In genomic region chr8:114611075-114611474, GRCm38 (mm10) we compare ENCODE assay signal across 21 mouse cellular contexts.
A peak's percentile ranks its signal among the peaks of the same experiment; 100 is the strongest.
DNase-seq lines count a peak whose midpoint lies in the region; ATAC-seq and TF ChIP-seq lines count a peak whose summit lies in the region.
"Had no signal": no experiment of that assay in that cellular context is flagged by ENCODE, and none has a peak within 500 bp of the region (broad histone marks: within the 10 kb centered on the region; RNA-seq: fewer than 3 reads in every experiment).

No protein-coding gene starts in this region.

- no peak for TF ChIP-seq CTCF in intestine, postnatal 0 days (IDR thresholded peaks at IDR 0.05; ENCODE audit: low read depth)

- DNase-seq in liver, result peak; percentile 26
- no peak for DNase-seq in retina, embryonic 14.5 days (ENCODE audit: low spot score)
- DNase-seq: adrenal gland, postnatal 14 days; cerebellum, adult 2 months; cerebellum, postnatal 10 days; forebrain, postnatal 0 days; gastrocnemius, postnatal 14 days; heart, postnatal 10 days; heart, postnatal 4 days had no signal

- no peak overlapping the region for H3K27ac ChIP-seq in intestine, embryonic 15.5 days
- H3K27ac ChIP-seq in intestine, postnatal 0 days (ENCODE audit: low read depth, low read length), result no peak overlapping the region
- H3K27ac ChIP-seq in liver, embryonic 12.5 days, result no peak overlapping the region
- no peak overlapping the region for H3K27ac ChIP-seq in intestine, embryonic 16.5 days (ENCODE audit: low read length)
- no peak overlapping the region for H3K27ac ChIP-seq in stomach, embryonic 15.5 days
- H3K27ac ChIP-seq: embryonic facial prominence, embryonic 10.5 days; forebrain, embryonic 13.5 days; hindbrain, embryonic 12.5 days had no signal

- H3K36me3 ChIP-seq in intestine, embryonic 15.5 days, result no peaks in the 10 kb centered on the region
- H3K36me3 ChIP-seq in intestine, postnatal 0 days (ENCODE audit: control insufficient read depth, insufficient read depth), result no peaks in the 10 kb centered on the region
- no peaks in the 10 kb centered on the region for H3K36me3 ChIP-seq in liver, embryonic 12.5 days
- no peaks in the 10 kb centered on the region for H3K36me3 ChIP-seq in intestine, embryonic 16.5 days (ENCODE audit: control insufficient read depth, insufficient read depth, low read length)
- H3K36me3 ChIP-seq in stomach, embryonic 15.5 days, result no peaks in the 10 kb centered on the region
- H3K36me3 ChIP-seq: embryonic facial prominence, embryonic 10.5 days; hindbrain, embryonic 12.5 days had no signal

- H3K4me1 ChIP-seq in intestine, embryonic 15.5 days (replicated peaks), result 0 out of 2 replicates have a peak, but pooled peaks cover 3% of the 10 kb centered on the region
- H3K4me1 ChIP-seq in intestine, postnatal 0 days (replicated peaks; ENCODE audit: control insufficient read depth, insufficient read depth, low read length), result no peaks in the 10 kb centered on the region
- H3K4me1 ChIP-seq in liver, embryonic 12.5 days, result 0 out of 2 replicates have a peak, but pooled peaks cover 4% of the 10 kb centered on the region
- H3K4me1 ChIP-seq in intestine, embryonic 16.5 days (ENCODE audit: control insufficient read depth, insufficient read depth, low read length), result no peaks in the 10 kb centered on the region
- H3K4me1 ChIP-seq in stomach, embryonic 15.5 days, result no peaks in the 10 kb centered on the region
- H3K4me1 ChIP-seq: forebrain, embryonic 13.5 days; hindbrain, embryonic 12.5 days had no signal

- H3K9ac ChIP-seq in intestine, embryonic 15.5 days, result no peak overlapping the region
- H3K9ac ChIP-seq in intestine, postnatal 0 days (ENCODE audit: low read depth, low read length), result no peak overlapping the region
- no peak overlapping the region for H3K9ac ChIP-seq in liver, embryonic 12.5 days
- no peak overlapping the region for H3K9ac ChIP-seq in intestine, embryonic 16.5 days (ENCODE audit: low read depth, low read length)
- H3K9ac ChIP-seq in stomach, embryonic 15.5 days, result no peak overlapping the region
- H3K9ac ChIP-seq: forebrain, embryonic 13.5 days; forebrain, postnatal 0 days; hindbrain, embryonic 12.5 days had no signal

- WGBS in intestine, embryonic 15.5 days, result 62% methylated on average over 7 of the region's 7 CpGs
- WGBS in intestine, postnatal 0 days, result 59% methylated on average over 7 of the region's 7 CpGs
- 66% methylated on average over 7 of the region's 7 CpGs for WGBS in liver, embryonic 12.5 days (ENCODE audit: insufficient replicate concordance)
- WGBS in intestine, embryonic 16.5 days, result 59% methylated on average over 7 of the region's 7 CpGs
- 48% methylated on average over 7 of the region's 7 CpGs for WGBS in stomach, embryonic 15.5 days

- no peaks in the 10 kb centered on the region for H3K9me3 ChIP-seq in intestine, embryonic 15.5 days
- H3K9me3 ChIP-seq in intestine, postnatal 0 days (ENCODE audit: control insufficient read depth), result no peaks in the 10 kb centered on the region
- H3K9me3 ChIP-seq in liver, embryonic 12.5 days (replicated peaks), result no peaks in the 10 kb centered on the region
- no peaks in the 10 kb centered on the region for H3K9me3 ChIP-seq in intestine, embryonic 16.5 days (ENCODE audit: control insufficient read depth, low read length)
- no peaks in the 10 kb centered on the region for H3K9me3 ChIP-seq in stomach, embryonic 15.5 days
- H3K9me3 ChIP-seq: embryonic facial prominence, embryonic 10.5 days; forebrain, embryonic 13.5 days; hindbrain, embryonic 12.5 days had no signal

- no peaks in the 10 kb centered on the region for H3K27me3 ChIP-seq in intestine, embryonic 15.5 days (replicated peaks)
- H3K27me3 ChIP-seq in intestine, postnatal 0 days (replicated peaks; ENCODE audit: control insufficient read depth, insufficient read depth, low read length), result no peaks in the 10 kb centered on the region
- no peaks in the 10 kb centered on the region for H3K27me3 ChIP-seq in liver, embryonic 12.5 days (replicated peaks)
- H3K27me3 ChIP-seq in intestine, embryonic 16.5 days (replicated peaks; ENCODE audit: control insufficient read depth, insufficient read depth, low read length), result no peaks in the 10 kb centered on the region
- no peaks in the 10 kb centered on the region for H3K27me3 ChIP-seq in stomach, embryonic 15.5 days (replicated peaks)
- H3K27me3 ChIP-seq: CH12.LX; forebrain, embryonic 13.5 days; hindbrain, embryonic 12.5 days; Patski had no signal

- H3K4me2 ChIP-seq in intestine, embryonic 15.5 days (replicated peaks), result no peak overlapping the region
- H3K4me2 ChIP-seq in intestine, postnatal 0 days (replicated peaks; ENCODE audit: low read depth), result no peak overlapping the region
- H3K4me2 ChIP-seq in liver, embryonic 12.5 days, result no peak overlapping the region
- H3K4me2 ChIP-seq in intestine, embryonic 16.5 days (ENCODE audit: low read depth, low read length), result no peak overlapping the region
- H3K4me2 ChIP-seq in stomach, embryonic 15.5 days, result no peak overlapping the region
- H3K4me2 ChIP-seq: forebrain, embryonic 13.5 days; hindbrain, embryonic 12.5 days had no signal

- 0 out of 2 replicates have a peak, but pooled peaks have one; percentile 36 for ATAC-seq in intestine, embryonic 15.5 days
- ATAC-seq in intestine, postnatal 0 days, result no peak
- ATAC-seq in liver, embryonic 12.5 days, result no peak; the same call in 1 of the 2 replicates
- ATAC-seq in intestine, embryonic 16.5 days, result peak; percentile 59; the same call in 1 of the 2 replicates
- ATAC-seq in stomach, embryonic 15.5 days (ENCODE audit: insufficient read depth, low FRiP score, low read depth), result peak; percentile 81; the same call in 1 of the 2 replicates
- ATAC-seq: activated CD4-positive, CD25-positive, alpha-beta regulatory T cell, adult 4 months; forebrain, embryonic 13.5 days; forebrain, postnatal 0 days; hindbrain, embryonic 16.5 days; Patski had no signal

- no peak overlapping the region for H3K4me3 ChIP-seq in intestine, embryonic 15.5 days (replicated peaks)
- no peak overlapping the region for H3K4me3 ChIP-seq in intestine, postnatal 0 days (ENCODE audit: low read depth, low read length)
- no peak overlapping the region for H3K4me3 ChIP-seq in liver, embryonic 12.5 days
- H3K4me3 ChIP-seq in intestine, embryonic 16.5 days (ENCODE audit: low read length), result no peak overlapping the region
- no peak overlapping the region for H3K4me3 ChIP-seq in stomach, embryonic 15.5 days (replicated peaks)
- H3K4me3 ChIP-seq: embryonic facial prominence, embryonic 10.5 days; forebrain, embryonic 13.5 days; hindbrain, embryonic 12.5 days had no signal

Comparison
In these comparisons a context has a peak if more than half of its experiments do, and no peak if none do; other contexts are left out.
1. ATAC-seq: peak in intestine, embryonic 15.5 days (single experiment), intestine, embryonic 16.5 days (single experiment) and stomach, embryonic 15.5 days (single experiment); none in intestine, postnatal 0 days (single experiment) and liver, embryonic 12.5 days (single experiment).